Mouse (Mus musculus): ENCODE measurements around the gene Tectb. TPM values are rescaled to one million over a fixed set of nuclear protein-coding genes. Genes with fewer than 3 reads are reported as not detected.
"Not testable (repeated sequence)": the region's sequence is repeated elsewhere in the genome, so short reads cannot be mapped to it uniquely, and the experiment has no call there.

The Tectb gene
- polyA plus RNA-seq, 1 experiment from 2014 or later = 0.27 TPM

GRCm38 (mm10) chr19:55167741-55168140, 12.8 kb upstream of the Tectb start:
- Histone ChIP-seq H3K4me2 (no peak overlapping the region), H3K4me3 (no peak overlapping the region), H3K36me3 (no peaks in the 10 kb centered on the region), H3K27me3 (no peaks in the 10 kb centered on the region), H3K27ac (replicated peaks) (no peak overlapping the region), H3K4me1 (replicated peaks) (no peaks in the 10 kb centered on the region), H3K9me3 (peaks cover 9% of the 10 kb centered on the region), H3K9ac (no peak overlapping the region)
- ATAC-seq (ENCODE audit: low read depth) = no peak
- 66% methylated on average over 2 of the region's 2 CpGs for WGBS

GRCm38 (mm10) chr19:55168360-55168759, 12.2 kb upstream of the Tectb start:
- 84% methylated on average over 6 of the region's 6 CpGs for WGBS
- H3K9me3 ChIP-seq = peaks cover 9% of the 10 kb centered on the region

DNA sequence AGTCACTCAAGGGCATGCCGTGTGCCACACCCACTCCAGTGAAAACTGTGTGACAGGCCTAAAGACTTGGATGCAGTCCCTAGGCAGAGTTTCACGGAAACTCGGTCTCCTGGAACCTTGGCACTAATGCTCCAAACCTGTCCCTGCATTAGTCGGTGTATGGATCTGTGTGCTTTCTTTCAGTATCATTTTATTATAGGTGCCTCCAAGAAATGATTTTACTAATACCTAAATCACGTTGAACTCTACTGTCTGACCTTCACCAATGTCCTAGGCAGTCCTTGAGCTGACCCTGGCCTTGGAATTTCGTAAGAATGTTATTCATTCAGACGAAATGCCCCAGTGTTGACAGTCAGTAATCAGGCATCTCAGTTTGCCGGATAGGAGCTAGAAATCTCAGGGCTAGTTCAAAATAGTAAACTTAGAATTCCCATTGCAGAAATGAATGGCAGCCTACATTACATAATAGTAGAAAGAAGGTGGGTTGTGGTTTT, 11.2 kb upstream of the Tectb start:
- H3K4me1 ChIP-seq (replicated peaks); H3K27ac ChIP-seq (replicated peaks); H3K9ac ChIP-seq; H3K27me3 ChIP-seq; ATAC-seq (ENCODE audit: low read depth); H3K4me3 ChIP-seq; H3K4me2 ChIP-seq; H3K36me3 ChIP-seq; H3K9me3 ChIP-seq: not testable (repeated sequence)
- 91% methylated on average over 8 of the region's 8 CpGs for WGBS

More at GRCm38 (mm10) chr19:55168360-55168759, 12.2 kb upstream of the Tectb start:
- Histone ChIP-seq H3K27ac (replicated peaks) (no peak overlapping the region), H3K9ac (no peak overlapping the region), H3K4me2 (no peak overlapping the region), H3K4me3 (no peak overlapping the region), H3K36me3 (no peaks in the 10 kb centered on the region), H3K4me1 (replicated peaks) (no peaks in the 10 kb centered on the region), H3K27me3 (no peaks in the 10 kb centered on the region)
- ATAC-seq (ENCODE audit: low read depth) = no peak

- Histone ChIP-seq H3K4me1 (replicated peaks) (no peaks in the 10 kb centered on the region), H3K36me3 (no peaks in the 10 kb centered on the region), H3K27ac (replicated peaks) (no peak overlapping the region), H3K9ac (no peak overlapping the region), H3K4me2 (no peak overlapping the region), H3K9me3 (peaks cover 9% of the 10 kb centered on the region), H3K4me3 (no peak overlapping the region), H3K27me3 (no peaks in the 10 kb centered on the region)
- ATAC-seq (ENCODE audit: low read depth) = no peak
These were observed 10.1 kb upstream of the Tectb start for GRCm38 (mm10) chr19:55170399-55170798.

DNA sequence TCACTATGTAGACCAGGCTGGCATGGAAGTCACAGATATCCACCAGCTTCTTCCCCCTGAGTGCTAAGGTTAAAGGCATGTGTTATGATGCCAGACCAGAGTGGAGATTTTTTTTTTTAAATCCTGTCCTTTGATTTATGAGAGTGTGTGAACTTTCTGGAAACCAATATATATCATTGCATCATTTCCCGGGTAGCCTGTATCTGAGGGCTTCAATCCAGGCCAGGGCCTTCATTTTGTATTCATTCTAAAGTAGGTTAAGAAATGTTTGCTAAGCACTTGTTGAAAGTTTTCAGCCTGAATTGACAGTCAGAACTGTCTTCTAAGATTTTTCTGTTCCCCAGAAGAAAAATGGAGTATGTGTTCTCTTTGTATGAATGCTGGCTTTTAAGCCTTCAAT, 8.9 kb upstream of the Tectb start:
- H3K9me3 ChIP-seq = peaks cover 9% of the 10 kb centered on the region
- H3K4me2 ChIP-seq = no peak overlapping the region
- no peaks in the 10 kb centered on the region for H3K4me1 ChIP-seq (replicated peaks)
- H3K27me3 ChIP-seq = no peaks in the 10 kb centered on the region
- H3K4me3 ChIP-seq = no peak overlapping the region
- WGBS = 78% methylated on average over 1 of the region's 1 CpGs
- no peak overlapping the region for H3K9ac ChIP-seq
- no peak for ATAC-seq (ENCODE audit: low read depth)
- no peak overlapping the region for H3K27ac ChIP-seq (replicated peaks)
- no peaks in the 10 kb centered on the region for H3K36me3 ChIP-seq

GRCm38 (mm10) chr19:55177143-55177542, 3.4 kb upstream of the Tectb start:
- H3K27me3 ChIP-seq = no peaks in the 10 kb centered on the region
- no peaks in the 10 kb centered on the region for H3K4me1 ChIP-seq (replicated peaks)
- no peak overlapping the region for H3K9ac ChIP-seq
- 93% methylated on average over 3 of the region's 3 CpGs for WGBS
- no peak overlapping the region for H3K4me3 ChIP-seq
- no peak for ATAC-seq (ENCODE audit: low read depth)
- no peak overlapping the region for H3K4me2 ChIP-seq
- H3K27ac ChIP-seq (replicated peaks) = no peak overlapping the region
- H3K36me3 ChIP-seq = no peaks in the 10 kb centered on the region
- H3K9me3 ChIP-seq = no peaks in the 10 kb centered on the region

DNA sequence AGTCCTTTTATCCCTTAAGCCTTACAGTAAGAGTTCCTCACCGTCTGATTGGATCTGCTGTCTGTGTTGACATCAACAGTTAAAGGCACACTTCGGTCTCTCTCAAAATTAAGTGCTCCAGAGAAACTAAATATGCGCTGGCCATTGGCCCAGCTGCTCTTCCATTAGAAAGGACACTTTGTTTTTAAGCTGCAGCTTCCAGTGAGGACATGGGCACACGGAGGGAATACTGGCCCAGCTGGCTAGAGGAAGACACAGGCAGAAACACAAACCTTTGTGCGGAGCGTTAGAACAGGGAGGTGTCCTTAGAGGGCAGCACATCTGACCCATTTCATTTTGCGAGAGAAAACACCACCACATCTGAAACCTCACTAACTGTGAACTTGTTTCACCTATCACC, 3.9 kb downstream of the Tectb start:
- Histone ChIP-seq H3K9ac (no peak overlapping the region), H3K9me3 (no peaks in the 10 kb centered on the region), H3K36me3 (no peaks in the 10 kb centered on the region), H3K27me3 (no peaks in the 10 kb centered on the region), H3K4me2 (no peak overlapping the region), H3K27ac (replicated peaks) (no peak overlapping the region), H3K4me3 (no peak overlapping the region), H3K4me1 (replicated peaks) (peaks cover 9% of the 10 kb centered on the region)
- ATAC-seq (ENCODE audit: low read depth) = no peak
- 61% methylated on average over 7 of the region's 7 CpGs for WGBS

DNA sequence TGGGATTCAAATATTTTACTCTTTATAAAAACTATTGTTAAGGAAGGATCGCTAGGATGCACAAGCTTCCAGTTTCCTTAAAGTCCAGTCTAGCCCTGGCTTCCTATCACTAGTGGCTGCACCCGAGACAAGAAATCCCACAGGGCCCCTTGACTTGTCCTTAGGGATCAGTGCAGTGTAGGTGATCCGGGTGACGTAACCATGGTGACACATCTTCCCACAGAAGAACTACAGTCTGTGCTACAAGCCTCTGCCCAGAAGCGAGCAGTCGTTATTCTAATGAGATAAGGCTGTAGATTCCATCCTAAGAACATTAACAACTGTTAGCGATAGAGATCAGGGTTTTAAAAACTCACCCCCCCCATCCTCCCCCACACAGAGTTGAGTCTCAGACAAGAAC, 4.5 kb downstream of the Tectb start:
- Histone ChIP-seq H3K36me3 (no peaks in the 10 kb centered on the region), H3K9me3 (no peaks in the 10 kb centered on the region), H3K27ac (replicated peaks) (peak overlapping the region; percentile 28; the same call in 1 of the 2 replicates), H3K4me2 (no peak overlapping the region), H3K9ac (no peak overlapping the region), H3K4me3 (no peak overlapping the region), H3K27me3 (no peaks in the 10 kb centered on the region), H3K4me1 (replicated peaks) (peaks cover 9% of the 10 kb centered on the region)
- WGBS = 44% methylated on average over 7 of the region's 7 CpGs
- peak; percentile 75; the same call in 1 of the 2 replicates for ATAC-seq (ENCODE audit: low read depth)

DNA sequence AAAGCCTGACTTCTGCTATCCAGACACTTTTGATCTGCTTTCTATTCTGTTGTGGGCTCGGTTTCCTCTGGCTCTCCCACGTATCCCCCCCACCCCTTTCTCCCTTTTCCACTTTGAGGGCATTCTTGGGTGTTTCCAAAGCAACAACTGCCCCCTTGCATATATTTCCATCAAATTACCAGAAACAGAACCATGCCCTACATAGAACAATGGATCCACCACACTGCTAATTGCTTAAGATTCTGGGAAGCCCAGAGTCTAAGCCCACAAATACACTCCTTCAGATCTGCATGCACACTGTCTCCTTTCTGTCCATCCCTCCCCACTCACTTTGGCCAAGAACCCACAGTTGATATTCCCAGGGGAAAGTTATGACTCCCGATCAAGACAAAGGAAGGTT, 5.1 kb downstream of the Tectb start:
- no peak overlapping the region for H3K4me2 ChIP-seq
- no peak overlapping the region for H3K9ac ChIP-seq
- peak; percentile 87 for ATAC-seq (ENCODE audit: low read depth)
- no peaks in the 10 kb centered on the region for H3K9me3 ChIP-seq
- no peaks in the 10 kb centered on the region for H3K27me3 ChIP-seq
- H3K4me1 ChIP-seq (replicated peaks) = peaks cover 9% of the 10 kb centered on the region
- H3K36me3 ChIP-seq = no peaks in the 10 kb centered on the region
- no peak overlapping the region for H3K4me3 ChIP-seq
- WGBS = 33% methylated on average over 3 of the region's 3 CpGs
- peak overlapping the region; percentile 55; the same call in 1 of the 2 replicates for H3K27ac ChIP-seq (replicated peaks)

- ATAC-seq (ENCODE audit: low read depth) = no peak
- peaks cover 6% of the 10 kb centered on the region for H3K4me1 ChIP-seq (replicated peaks)
- H3K36me3 ChIP-seq = no peaks in the 10 kb centered on the region
- WGBS = 88% methylated on average over 5 of the region's 5 CpGs
- H3K4me3 ChIP-seq = no peak overlapping the region
- no peaks in the 10 kb centered on the region for H3K27me3 ChIP-seq
- no peak overlapping the region for H3K27ac ChIP-seq (replicated peaks)
- no peak overlapping the region for H3K4me2 ChIP-seq
- H3K9me3 ChIP-seq = no peaks in the 10 kb centered on the region
- H3K9ac ChIP-seq = no peak overlapping the region
These were observed 9.5 kb downstream of the Tectb start for GRCm38 (mm10) chr19:55190065-55190464.

DNA sequence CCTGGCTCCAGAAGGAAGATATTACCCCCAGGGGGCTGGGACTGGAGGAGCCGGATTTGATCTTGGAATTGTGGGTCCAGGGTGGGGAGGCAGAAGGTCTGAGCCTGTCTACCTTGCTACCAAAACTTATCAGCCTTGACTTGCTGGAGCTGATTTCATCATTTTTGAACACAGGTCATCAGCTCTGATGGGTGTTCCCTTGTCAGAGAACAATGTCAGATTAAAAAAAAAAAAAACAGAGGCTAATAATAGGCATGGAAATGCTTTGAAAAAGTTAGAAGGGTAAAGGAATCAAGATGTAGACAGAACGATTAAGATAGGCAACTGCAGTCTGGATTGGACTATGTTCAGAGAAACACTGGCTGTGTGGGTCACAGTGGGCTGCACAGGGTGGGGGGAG, 11.1 kb downstream of the Tectb start:
- Histone ChIP-seq H3K4me2 (no peak overlapping the region), H3K9ac (no peak overlapping the region), H3K27me3 (no peaks in the 10 kb centered on the region), H3K4me1 (replicated peaks) (no peaks in the 10 kb centered on the region), H3K9me3 (no peaks in the 10 kb centered on the region), H3K36me3 (no peaks in the 10 kb centered on the region), H3K27ac (replicated peaks) (no peak overlapping the region), H3K4me3 (no peak overlapping the region)
- ATAC-seq (ENCODE audit: low read depth) = no peak
- WGBS = 82% methylated on average over 2 of the region's 2 CpGs

- no peak overlapping the region for H3K27ac ChIP-seq (replicated peaks)
- no peak overlapping the region for H3K4me2 ChIP-seq
- no peak overlapping the region for H3K9ac ChIP-seq
- no peaks in the 10 kb centered on the region for H3K36me3 ChIP-seq
- 94% methylated on average over 21 of the region's 21 CpGs for WGBS
- no peaks in the 10 kb centered on the region for H3K9me3 ChIP-seq
- H3K27me3 ChIP-seq = no peaks in the 10 kb centered on the region
- ATAC-seq (ENCODE audit: low read depth) = no peak
- no peaks in the 10 kb centered on the region for H3K4me1 ChIP-seq (replicated peaks)
- H3K4me3 ChIP-seq = no peak overlapping the region
These were observed 11.9 kb downstream of the Tectb start for GRCm38 (mm10) chr19:55192254-55192945.

All from neural tube, embryonic 13.5 days (tissue).